Mouse (Mus musculus) ovary, adult 18-20 months (tissue): ENCODE data around the gene Plau.

Source experiments
- DNase-seq: peaks from one replicate; pipeline ENCODE4 v3.0.0; 2022; ENCODE audit warnings: low spot score, mixed read lengths

Gene Plau

DNA sequence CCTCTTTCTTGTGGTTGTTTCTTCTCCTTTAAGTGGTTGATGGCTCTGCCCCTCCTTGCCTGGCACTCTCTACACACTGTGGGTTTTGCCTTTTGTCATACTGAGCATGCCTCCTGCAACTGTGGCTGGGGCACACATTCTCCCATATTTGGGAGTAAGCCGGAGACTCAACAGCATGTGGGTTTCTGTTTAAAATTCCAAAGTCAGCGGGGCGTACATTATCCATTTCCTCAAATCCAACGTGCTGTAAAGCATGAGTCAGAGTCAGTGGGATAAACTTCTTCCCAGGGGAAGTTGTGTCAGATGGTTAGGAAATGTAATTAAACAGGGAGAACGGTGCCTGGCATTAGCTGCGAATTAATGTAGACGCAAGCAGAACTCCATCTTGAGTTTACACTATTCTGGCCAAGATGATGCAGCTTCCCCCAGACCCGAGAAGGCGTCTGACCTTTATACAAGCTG, 55.5 kb downstream of the Plau start:
- no peak for DNase-seq
